ENCODE assay signal across 8 mouse cellular contexts in the genomic region with DNA sequence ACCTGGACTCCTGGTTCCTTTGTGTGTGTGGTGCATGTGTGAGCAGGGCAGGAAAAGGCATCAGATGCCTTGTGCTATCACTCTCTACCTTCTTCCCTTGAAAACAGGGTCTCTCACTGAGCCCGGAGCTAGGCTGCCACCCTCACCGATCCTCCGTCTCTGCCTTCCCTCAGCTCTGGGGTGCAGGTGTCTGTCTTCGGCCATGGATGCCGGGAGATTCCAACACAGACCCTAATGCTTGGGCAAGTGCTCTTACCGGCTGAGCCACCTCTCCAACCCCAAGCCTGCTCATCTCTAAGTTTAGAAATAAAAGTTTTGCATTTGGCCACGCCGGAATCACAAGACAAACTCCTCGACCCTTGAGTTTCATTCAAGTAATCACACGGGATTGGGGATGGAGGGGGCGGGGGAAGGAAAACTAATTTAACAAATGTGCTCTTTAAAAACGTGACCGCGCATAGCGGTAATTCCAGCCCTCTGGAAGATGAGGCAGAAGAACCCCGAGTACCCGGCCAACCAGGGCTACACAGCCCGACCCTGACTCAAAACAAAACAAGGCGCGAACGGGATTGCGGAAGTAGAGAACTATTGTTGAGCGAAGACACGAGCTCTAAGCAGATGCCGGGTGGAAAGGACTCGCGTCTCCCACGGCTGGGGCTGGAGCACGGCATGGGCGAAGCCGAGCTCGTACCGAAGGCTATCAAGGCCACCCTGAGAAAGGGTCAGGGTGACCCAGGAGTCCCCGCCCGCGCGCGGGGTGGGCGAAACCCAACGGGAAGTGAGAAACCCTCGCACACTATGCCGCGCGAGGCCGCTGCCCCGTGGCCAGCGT. TPM values are rescaled to one million over a fixed set of nuclear protein-coding genes. Genes with fewer than 3 reads are reported as not detected.
DNase-seq lines count a peak whose midpoint lies in the region; ATAC-seq lines count a peak whose summit lies in the region.

No protein-coding gene starts in this region.

- no peak for DNase-seq in kidney, adult 11 months
- peak; percentile 35 for DNase-seq in NIH3T3 (ENCODE audit: low read depth)
- DNase-seq in adipocyte (ENCODE audit: low spot score): no peak
- DNase-seq in right cerebral cortex, postnatal 36 days (ENCODE audit: low spot score in 2 of 2): no peak

- H3K4me2 ChIP-seq in kidney, embryonic 16.5 days (replicated peaks; ENCODE audit: low read depth, low read length): peak overlapping the region; percentile 91
- H3K4me2 ChIP-seq in forebrain, embryonic 12.5 days: peak overlapping the region; percentile 84
- H3K4me2 ChIP-seq in limb, embryonic 12.5 days: peak overlapping the region; percentile 85
- H3K4me2 ChIP-seq in neural tube, embryonic 12.5 days (replicated peaks): peak overlapping the region; percentile 91

- peak overlapping the region; percentile 85 for H3K9ac ChIP-seq in kidney, embryonic 16.5 days (replicated peaks; ENCODE audit: low read length)
- H3K9ac ChIP-seq in forebrain, embryonic 12.5 days: peak overlapping the region; percentile 82
- H3K9ac ChIP-seq in limb, embryonic 12.5 days (replicated peaks): peak overlapping the region; percentile 81
- H3K9ac ChIP-seq in neural tube, embryonic 12.5 days: peak overlapping the region; percentile 69

- H3K27ac ChIP-seq in kidney, embryonic 16.5 days (ENCODE audit: low read length): peak overlapping the region; percentile 82
- peak overlapping the region; percentile 78 for H3K27ac ChIP-seq in forebrain, embryonic 12.5 days
- peak overlapping the region; percentile 77 for H3K27ac ChIP-seq in limb, embryonic 12.5 days
- H3K27ac ChIP-seq in neural tube, embryonic 12.5 days: peak overlapping the region; percentile 15; the same call in 1 of the 2 replicates

- H3K4me3 ChIP-seq in kidney, embryonic 16.5 days (ENCODE audit: low read length): peak overlapping the region; percentile 94
- H3K4me3 ChIP-seq in forebrain, embryonic 12.5 days (replicated peaks): peak overlapping the region; percentile 92
- peak overlapping the region; percentile 93 for H3K4me3 ChIP-seq in limb, embryonic 12.5 days (replicated peaks)
- H3K4me3 ChIP-seq in neural tube, embryonic 12.5 days: peak overlapping the region; percentile 73

- no peaks in the 10 kb centered on the region for H3K27me3 ChIP-seq in kidney, embryonic 16.5 days (ENCODE audit: insufficient read depth, low read length)
- no peaks in the 10 kb centered on the region for H3K27me3 ChIP-seq in forebrain, embryonic 12.5 days
- H3K27me3 ChIP-seq in limb, embryonic 12.5 days: no peaks in the 10 kb centered on the region
- H3K27me3 ChIP-seq in neural tube, embryonic 12.5 days (replicated peaks): no peaks in the 10 kb centered on the region

- peaks cover 7% of the 10 kb centered on the region for H3K4me1 ChIP-seq in kidney, embryonic 16.5 days (ENCODE audit: insufficient read depth, low read length)
- H3K4me1 ChIP-seq in forebrain, embryonic 12.5 days: peaks cover 12% of the 10 kb centered on the region
- H3K4me1 ChIP-seq in limb, embryonic 12.5 days (replicated peaks): peaks cover 6% of the 10 kb centered on the region
- peaks cover 11% of the 10 kb centered on the region for H3K4me1 ChIP-seq in neural tube, embryonic 12.5 days

- no peaks in the 10 kb centered on the region for H3K9me3 ChIP-seq in kidney, embryonic 16.5 days (ENCODE audit: low read length)
- no peaks in the 10 kb centered on the region for H3K9me3 ChIP-seq in forebrain, embryonic 12.5 days
- H3K9me3 ChIP-seq in limb, embryonic 12.5 days: no peaks in the 10 kb centered on the region
- no peaks in the 10 kb centered on the region for H3K9me3 ChIP-seq in neural tube, embryonic 12.5 days

- under 1% methylated on average over 47 of the region's 47 CpGs for WGBS in kidney, embryonic 16.5 days
- WGBS in forebrain, embryonic 12.5 days: under 1% methylated on average over 47 of the region's 47 CpGs
- under 1% methylated on average over 47 of the region's 47 CpGs for WGBS in limb, embryonic 12.5 days
- WGBS in neural tube, embryonic 12.5 days: under 1% methylated on average over 47 of the region's 47 CpGs

- H3K36me3 ChIP-seq in kidney, embryonic 16.5 days (ENCODE audit: insufficient read depth, low read length): no peaks in the 10 kb centered on the region
- 0 out of 2 replicates have a peak, but pooled peaks cover 8% of the 10 kb centered on the region for H3K36me3 ChIP-seq in forebrain, embryonic 12.5 days (replicated peaks)
- peaks cover 10% of the 10 kb centered on the region; the same call in 1 of the 2 replicates for H3K36me3 ChIP-seq in limb, embryonic 12.5 days
- H3K36me3 ChIP-seq in neural tube, embryonic 12.5 days: no peaks in the 10 kb centered on the region

- ATAC-seq in kidney, embryonic 16.5 days (ENCODE audit: low FRiP score, low TSS enrichment): peak; percentile 65
- ATAC-seq in forebrain, embryonic 12.5 days (ENCODE audit: low FRiP score): peak; percentile 70
- peak; percentile 43 for ATAC-seq in limb, embryonic 12.5 days (ENCODE audit: insufficient number of reproducible peaks, insufficient read depth, low FRiP score, low TSS enrichment, low read depth)
- ATAC-seq in neural tube, embryonic 12.5 days (ENCODE audit: low FRiP score, low read depth): peak; percentile 79

RNA-seq across cellular contexts. Expression of a gene that starts 18.3 kb away (rescaled TPM):
- polyA plus RNA-seq in kidney, embryonic 16.5 days (2015; fragmentation: Nextera tagmentation; extraction: Ambion mirVana): 57.1 and 60.3 TPM in 2 replicates
- polyA plus RNA-seq in forebrain, embryonic 12.5 days (2016; fragmentation: Nextera tagmentation; extraction: Ambion mirVana): 100 and 111 TPM in 2 replicates
- 77.5 and 78.5 TPM in 2 replicates for polyA plus RNA-seq in limb, embryonic 12.5 days (2016; fragmentation: Nextera tagmentation; extraction: Ambion mirVana)
- 82.4 and 87.2 TPM in 2 replicates for polyA plus RNA-seq in neural tube, embryonic 12.5 days (2016; fragmentation: Nextera tagmentation; extraction: Ambion mirVana)

RNA-seq across cellular contexts. Expression of a gene that starts 22.6 kb away (rescaled TPM):
- polyA plus RNA-seq in kidney, embryonic 16.5 days (2015; fragmentation: Nextera tagmentation; extraction: Ambion mirVana): 6.6 and 7.3 TPM in 2 replicates
- polyA plus RNA-seq in forebrain, embryonic 12.5 days (2016; fragmentation: Nextera tagmentation; extraction: Ambion mirVana): 12.1 and 13.4 TPM in 2 replicates
- 8.5 and 8.6 TPM in 2 replicates for polyA plus RNA-seq in limb, embryonic 12.5 days (2016; fragmentation: Nextera tagmentation; extraction: Ambion mirVana)
- polyA plus RNA-seq in neural tube, embryonic 12.5 days (2016; fragmentation: Nextera tagmentation; extraction: Ambion mirVana): 17.1 and 20.2 TPM in 2 replicates

Comparison
In these comparisons a context has a peak if more than half of its experiments do, and no peak if none do; other contexts are left out.
1. H3K27ac ChIP-seq: peak in every context shown above with its lines; median percentile 82 in kidney, embryonic 16.5 days; 78 in forebrain, embryonic 12.5 days; 77 in limb, embryonic 12.5 days; 15 in neural tube, embryonic 12.5 days.